Mouse (Mus musculus) liver, embryonic 16.5 days (tissue): ENCODE measurements at regions not wholly inside any gene's neighbourhood (a gene's known extent, or its start where the extent isn't known, plus 50 kb on each side); places are given as distances from the start of the nearest gene placed in this dataset.
"Not testable (repeated sequence)": the region's sequence is repeated elsewhere in the genome, so short reads cannot be mapped to it uniquely, and the experiment has no call there.

Source experiments
- ATAC-seq: fragments of 200-750 bp; cut with Nextera tagmentation; 2 replicates; pipeline ENCODE4 v1.8.0; 2017; ENCODE audit warnings: low read depth, mild to moderate bottlenecking, moderate number of reproducible peaks, moderate library complexity
- H3K27ac ChIP-seq: fragments of 300-500 bp; sonication (generic); 2 replicates; pipeline ENCODE4 v1.5.1; 2014; ENCODE audit warnings: mild to moderate bottlenecking, low read length
- H3K27me3 ChIP-seq: fragments of 300-500 bp; sonication (generic); 2 replicates; pipeline ENCODE4 v1.6.1; 2014; ENCODE audit warnings: low read depth, low read length, mixed read lengths; ENCODE audit not compliant: control insufficient read depth, insufficient read depth
- H3K36me3 ChIP-seq: fragments of 300-500 bp; sonication (generic); 2 replicates; pipeline ENCODE4 v1.6.1; 2014; ENCODE audit warnings: mild to moderate bottlenecking; ENCODE audit not compliant: control insufficient read depth, insufficient read depth
- H3K4me1 ChIP-seq: fragments of 300-500 bp; sonication (generic); 2 replicates; pipeline ENCODE4 v1.6.1; 2014; ENCODE audit warnings: low read depth, low read length, mixed read lengths; ENCODE audit not compliant: control insufficient read depth
- H3K4me2 ChIP-seq: fragments of 300-500 bp; sonication (generic); 2 replicates; pipeline ENCODE4 v1.6.1; 2014; ENCODE audit warnings: low read depth, low read length, mixed read lengths
- H3K4me3 ChIP-seq: fragments of 300-500 bp; sonication (generic); 2 replicates; pipeline ENCODE4 v1.5.1; 2014; ENCODE audit warnings: low read depth, mild to moderate bottlenecking, low read length
- H3K9ac ChIP-seq: fragments of 300-500 bp; sonication (generic); 2 replicates; pipeline ENCODE4 v1.6.1; 2014; ENCODE audit warnings: low read depth, low read length
- H3K9me3 ChIP-seq: fragments of 300-500 bp; sonication (generic); replicated peaks from 2 replicates; pipeline ENCODE4 v1.6.1; 2016; ENCODE audit warnings: low read length; ENCODE audit not compliant: control insufficient read depth
- whole genome bisulfite sequencing: fragments of 180-500 bp; shearing (Covaris S2); extraction: QIAGEN DNeasy Blood & Tissue Kit; methylation state at CpG from one replicate; pipeline ENCODE4 v1.1.7; 2014; ENCODE audit not compliant: insufficient replicate concordance; 5-methylcytosine and 5-hydroxymethylcytosine counted together

DNA sequence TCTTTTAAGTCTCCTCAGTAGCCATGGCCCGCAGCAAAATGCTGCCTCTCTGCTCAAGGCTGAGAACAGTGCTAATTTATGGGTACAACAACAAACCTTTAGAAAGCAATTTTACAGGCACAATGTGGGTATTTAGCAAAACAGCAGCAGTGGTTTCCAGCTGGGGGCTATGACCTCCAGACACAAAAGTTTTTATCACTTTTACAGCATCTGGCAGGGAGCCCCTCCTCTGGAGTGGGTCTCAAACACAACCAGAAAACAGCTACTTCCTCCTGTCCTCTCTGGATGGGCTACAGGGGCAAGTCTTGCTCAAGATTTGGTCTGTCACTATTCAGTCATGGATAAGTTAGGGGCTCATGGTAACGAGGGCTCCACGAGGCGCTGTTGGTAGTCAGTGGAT, 137.1 kb upstream of the Trpc7 start:
- Histone ChIP-seq H3K36me3 (no peaks in the 10 kb centered on the region), H3K9me3 (no peaks in the 10 kb centered on the region), H3K4me1 (no peaks in the 10 kb centered on the region), H3K27me3 (no peaks in the 10 kb centered on the region), H3K27ac (no peak overlapping the region), H3K4me3 (no peak overlapping the region), H3K9ac (no peak overlapping the region), H3K4me2 (no peak overlapping the region)
- ATAC-seq: no peak
- WGBS: 51% methylated on average over 4 of the region's 4 CpGs

DNA sequence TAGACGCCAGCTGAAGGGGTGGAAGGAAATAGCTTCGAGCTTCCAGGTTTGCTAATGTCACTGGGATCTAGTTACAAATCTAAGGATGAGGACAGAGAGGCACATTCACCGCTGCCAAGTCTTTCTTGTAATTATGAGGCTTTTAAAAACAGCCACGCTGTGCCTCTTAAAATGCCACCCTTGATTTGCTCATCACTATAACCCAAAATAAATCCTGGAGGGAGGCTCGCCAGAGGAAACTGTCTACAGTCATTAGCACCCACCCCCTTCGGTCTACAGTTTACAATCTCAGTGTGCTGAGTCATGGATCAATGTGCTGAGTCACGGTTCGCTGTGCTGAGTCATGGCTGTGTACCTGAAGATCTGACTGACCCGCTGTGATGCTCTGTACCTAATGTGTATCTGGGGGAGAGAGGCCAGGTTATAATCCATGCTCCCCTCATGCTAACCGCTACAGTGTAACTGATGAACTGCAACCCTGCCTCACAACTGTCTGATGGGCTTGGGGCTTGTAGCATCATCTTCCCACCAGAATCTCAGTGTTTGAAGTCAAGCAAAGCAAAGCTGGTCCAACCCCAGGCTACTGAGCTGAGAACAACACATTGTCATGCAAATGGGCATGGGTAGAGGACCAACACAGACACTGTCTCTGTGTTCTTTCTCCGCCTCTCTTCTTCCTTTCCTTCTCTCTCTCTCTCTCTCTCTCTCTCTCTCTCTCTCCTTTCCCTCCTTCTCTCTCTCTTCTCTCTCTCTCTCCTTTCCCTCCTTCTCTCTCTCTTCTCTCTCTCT, 122.0 kb upstream of the Trpc7 start:
- H3K4me3 ChIP-seq: no peak overlapping the region
- no peaks in the 10 kb centered on the region for H3K4me1 ChIP-seq
- no peaks in the 10 kb centered on the region for H3K36me3 ChIP-seq
- ATAC-seq: no peak
- no peaks in the 10 kb centered on the region for H3K9me3 ChIP-seq
- no peaks in the 10 kb centered on the region for H3K27me3 ChIP-seq
- H3K9ac ChIP-seq: no peak overlapping the region
- H3K4me2 ChIP-seq: no peak overlapping the region
- WGBS: 55% methylated on average over 11 of the region's 11 CpGs
- no peak overlapping the region for H3K27ac ChIP-seq

DNA sequence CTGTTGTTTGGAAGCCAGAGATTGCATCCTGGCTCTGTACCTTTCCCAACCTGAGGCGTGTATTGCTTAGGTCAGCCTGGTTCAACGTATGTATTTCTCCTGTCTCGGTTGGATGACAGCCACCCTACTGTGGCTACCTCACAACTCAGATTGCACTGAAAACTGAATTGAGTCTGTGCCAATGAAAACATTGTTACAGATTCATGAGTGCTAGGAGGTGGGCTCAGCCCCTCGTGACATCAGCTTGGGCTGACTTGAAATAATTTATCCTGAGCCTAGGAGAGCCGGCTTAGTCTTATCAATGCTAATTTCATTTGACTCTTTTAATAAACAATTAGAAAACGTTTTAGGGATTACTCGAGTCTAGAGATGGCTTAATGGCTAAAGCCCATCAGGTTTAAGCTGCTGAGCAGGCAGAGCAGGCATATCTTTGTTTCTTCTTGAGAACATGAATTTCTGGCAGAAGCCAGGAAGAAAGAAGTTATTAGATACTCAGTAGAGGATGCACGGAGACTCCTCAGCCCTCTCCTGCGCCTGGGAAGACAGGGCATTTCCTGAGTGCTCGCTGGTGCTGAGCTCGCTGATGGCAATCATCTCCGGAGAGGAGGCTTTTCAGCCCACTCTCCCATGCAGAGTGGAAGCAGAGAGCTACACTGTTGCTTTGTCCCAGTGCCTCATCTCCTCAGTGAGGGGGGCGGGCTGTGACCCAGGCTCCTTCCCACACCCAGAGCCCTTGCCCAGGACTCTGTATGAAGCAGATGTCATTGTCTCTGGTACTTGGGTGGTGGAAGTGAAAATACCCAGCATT, 120.9 kb upstream of the Trpc7 start:
- H3K4me2 ChIP-seq: no peak overlapping the region
- H3K9me3 ChIP-seq: no peaks in the 10 kb centered on the region
- no peak overlapping the region for H3K4me3 ChIP-seq
- H3K9ac ChIP-seq: no peak overlapping the region
- no peaks in the 10 kb centered on the region for H3K36me3 ChIP-seq
- H3K27me3 ChIP-seq: no peaks in the 10 kb centered on the region
- no peaks in the 10 kb centered on the region for H3K4me1 ChIP-seq
- no peak overlapping the region for H3K27ac ChIP-seq
- 50% methylated on average over 13 of the region's 13 CpGs for WGBS
- no peak for ATAC-seq

DNA sequence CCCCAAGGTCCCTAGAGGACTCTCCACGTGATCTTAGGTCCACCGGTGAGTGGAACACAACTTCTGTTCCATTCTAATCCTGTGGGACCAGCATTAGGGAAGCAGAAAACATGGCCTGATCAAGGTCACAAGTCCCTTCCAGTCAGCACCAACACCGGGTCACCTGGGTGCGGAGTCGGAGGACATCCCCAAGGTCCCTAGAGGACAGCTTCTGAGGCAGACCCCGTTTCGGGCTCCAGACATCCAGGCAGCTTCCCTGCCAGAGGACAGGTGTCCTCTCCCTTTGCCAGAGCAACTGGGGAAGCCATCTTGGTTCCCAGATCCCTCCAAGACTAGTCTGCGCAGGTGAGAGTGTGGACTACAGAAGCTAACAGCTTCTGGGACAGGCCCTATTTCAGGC, 111.4 kb upstream of the Trpc7 start:
- ATAC-seq, H3K27me3 ChIP-seq, H3K36me3 ChIP-seq, H3K4me3 ChIP-seq, H3K4me1 ChIP-seq, H3K9me3 ChIP-seq, H3K27ac ChIP-seq, H3K4me2 ChIP-seq, H3K9ac ChIP-seq: not testable (repeated sequence)
- WGBS: 62% methylated on average over 8 of the region's 8 CpGs

DNA sequence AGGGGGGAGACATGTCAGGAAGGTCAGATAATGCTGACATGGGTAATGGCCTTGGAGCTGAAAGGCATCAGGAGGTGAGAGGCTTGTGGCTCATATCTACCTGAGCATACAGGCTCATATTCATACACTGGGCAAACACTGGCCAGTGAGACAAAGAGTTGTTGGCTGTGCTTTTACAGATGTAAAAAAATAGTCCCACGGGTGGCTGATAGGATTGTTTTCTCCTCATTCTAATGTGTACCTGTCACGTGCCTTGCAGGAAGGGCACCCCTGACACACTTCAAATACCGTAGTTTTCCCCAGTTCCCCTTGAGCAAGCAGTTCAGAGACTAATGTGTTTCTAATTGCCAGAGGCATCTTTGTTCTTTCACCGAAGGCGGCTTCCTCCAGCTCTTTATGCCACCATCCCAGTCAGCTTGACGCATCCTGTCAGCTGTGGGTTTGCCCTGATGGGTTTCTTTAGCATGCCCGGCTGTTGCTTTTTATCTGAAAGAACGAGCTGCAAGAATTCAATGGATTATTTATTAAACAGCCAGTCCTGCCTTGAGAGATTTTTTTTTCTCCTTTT, 107.9 kb upstream of the Trpc7 start:
- ATAC-seq: no peak
- Histone ChIP-seq H3K36me3 (no peaks in the 10 kb centered on the region), H3K4me2 (no peak overlapping the region), H3K9ac (no peak overlapping the region), H3K4me1 (no peaks in the 10 kb centered on the region), H3K4me3 (no peak overlapping the region), H3K9me3 (no peaks in the 10 kb centered on the region), H3K27me3 (no peaks in the 10 kb centered on the region), H3K27ac (no peak overlapping the region)
- 46% methylated on average over 8 of the region's 8 CpGs for WGBS

DNA sequence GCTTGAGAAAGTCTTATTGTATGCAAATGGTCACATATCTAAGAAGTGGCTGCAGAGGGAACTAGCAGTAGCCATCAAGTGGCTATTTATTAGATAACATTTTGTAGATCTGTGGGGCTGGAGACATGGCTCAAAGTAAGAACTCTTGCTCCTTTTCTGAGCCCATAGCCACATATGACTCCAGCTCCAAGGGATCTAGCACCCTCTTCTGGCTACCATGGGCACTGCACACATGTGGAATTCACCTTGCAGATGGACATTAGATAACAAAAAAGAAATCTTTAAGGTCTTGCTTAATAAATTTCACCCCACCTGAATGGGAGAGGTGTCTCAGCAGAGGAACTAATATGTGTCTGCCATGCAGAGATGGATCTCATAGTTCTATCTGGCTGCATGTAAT, 96.2 kb upstream of the Trpc7 start:
- Histone ChIP-seq H3K4me3 (no peak overlapping the region), H3K9me3 (peaks cover 2% of the 10 kb centered on the region), H3K36me3 (no peaks in the 10 kb centered on the region), H3K27ac (no peak overlapping the region), H3K9ac (no peak overlapping the region), H3K4me1 (no peaks in the 10 kb centered on the region), H3K27me3 (no peaks in the 10 kb centered on the region), H3K4me2 (no peak overlapping the region)
- ATAC-seq: no peak

DNA sequence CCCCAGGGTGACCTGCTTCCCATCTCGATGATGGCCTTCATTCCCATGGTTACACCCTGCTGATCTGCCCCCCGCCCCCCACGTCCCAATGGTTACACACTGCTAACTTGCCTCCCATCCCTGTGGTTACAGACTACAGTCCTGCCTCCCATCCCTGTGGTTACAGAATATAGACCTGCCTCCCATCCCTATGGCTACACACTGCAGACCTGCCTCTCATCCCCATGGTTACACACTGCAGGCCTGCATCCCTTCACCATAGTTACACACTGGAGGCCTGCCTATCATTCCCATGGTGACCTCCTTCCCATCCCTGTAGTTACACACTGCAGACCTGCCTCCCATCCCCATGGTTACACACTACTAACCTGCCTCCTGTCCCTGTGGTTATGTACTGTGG, 78.3 kb upstream of the Trpc7 start:
- 55% methylated on average over 3 of the region's 3 CpGs for WGBS
- Histone ChIP-seq H3K4me2 (no peak overlapping the region), H3K9me3 (no peaks in the 10 kb centered on the region), H3K4me1 (no peaks in the 10 kb centered on the region), H3K27me3 (no peaks in the 10 kb centered on the region), H3K4me3 (no peak overlapping the region), H3K27ac (no peak overlapping the region), H3K36me3 (no peaks in the 10 kb centered on the region), H3K9ac (no peak overlapping the region)
- no peak for ATAC-seq

DNA sequence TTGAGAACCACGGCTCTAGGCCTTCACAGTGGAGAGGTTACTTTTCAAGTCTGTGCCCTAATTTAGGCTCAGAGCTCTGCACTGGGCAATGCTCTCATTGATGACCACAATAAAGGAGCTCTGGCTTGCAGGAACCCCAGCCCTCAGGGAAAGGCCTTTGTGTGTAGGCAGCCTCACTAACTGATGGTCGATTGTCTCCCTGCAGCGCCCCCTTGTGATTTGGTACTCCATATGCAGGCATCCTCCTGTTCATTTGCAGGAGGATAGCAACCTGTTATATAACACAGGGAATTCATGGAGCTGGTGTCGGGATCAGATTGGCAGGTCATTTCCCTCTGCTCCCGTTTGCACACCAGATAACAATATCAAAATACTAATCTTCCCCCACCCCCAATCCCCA, 59.6 kb upstream of the Trpc7 start:
- Histone ChIP-seq H3K4me3 (no peak overlapping the region), H3K27ac (no peak overlapping the region), H3K4me2 (no peak overlapping the region), H3K4me1 (no peaks in the 10 kb centered on the region), H3K9me3 (no peaks in the 10 kb centered on the region), H3K27me3 (no peaks in the 10 kb centered on the region), H3K9ac (no peak overlapping the region), H3K36me3 (no peaks in the 10 kb centered on the region)
- no peak for ATAC-seq
- WGBS: 32% methylated on average over 5 of the region's 5 CpGs

DNA sequence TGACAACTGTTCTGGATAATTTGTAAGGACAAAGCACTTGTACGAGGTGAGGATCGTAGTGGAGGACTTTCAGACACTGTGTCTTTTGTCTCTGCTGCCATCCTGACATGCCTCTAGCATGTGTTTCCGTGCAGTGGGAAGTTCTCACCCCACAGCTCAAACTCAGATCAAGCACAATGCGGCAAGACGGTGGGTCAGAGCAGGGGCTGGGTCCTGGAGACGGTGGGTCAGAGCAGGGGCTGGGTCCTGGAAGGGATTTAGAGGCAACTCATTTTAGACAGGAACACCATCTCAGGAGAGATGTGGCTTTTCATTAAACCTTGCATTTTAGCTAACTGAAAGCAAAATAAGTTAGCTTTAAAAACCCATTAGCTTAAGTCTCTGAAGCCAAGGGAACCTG, 52.3 kb upstream of the Trpc7 start:
- WGBS: 73% methylated on average over 6 of the region's 6 CpGs
- no peak for ATAC-seq
- Histone ChIP-seq H3K9me3 (no peaks in the 10 kb centered on the region), H3K27ac (no peak overlapping the region), H3K4me2 (no peak overlapping the region), H3K9ac (no peak overlapping the region), H3K27me3 (no peaks in the 10 kb centered on the region), H3K4me3 (no peak overlapping the region), H3K4me1 (no peaks in the 10 kb centered on the region), H3K36me3 (no peaks in the 10 kb centered on the region)
